Mouse (Mus musculus) right cerebral cortex, postnatal 36 days (tissue): ENCODE measurements at regions not wholly inside any gene's neighbourhood (a gene's known extent, or its start where the extent isn't known, plus 50 kb on each side); places are given as distances from the start of the nearest gene placed in this dataset.

Experiments
- DNase-seq, 2 experiments: peaks; one replicate each; pipeline ENCODE4 v3.0.0; 2022; ENCODE audit warnings: low spot score in 2 of 2, mixed read lengths in 1 of 2

- no peak for DNase-seq
These were observed 610.2 kb upstream of the Clint1 start for GRCm38 (mm10) chr11:45241671-45242070.

DNA sequence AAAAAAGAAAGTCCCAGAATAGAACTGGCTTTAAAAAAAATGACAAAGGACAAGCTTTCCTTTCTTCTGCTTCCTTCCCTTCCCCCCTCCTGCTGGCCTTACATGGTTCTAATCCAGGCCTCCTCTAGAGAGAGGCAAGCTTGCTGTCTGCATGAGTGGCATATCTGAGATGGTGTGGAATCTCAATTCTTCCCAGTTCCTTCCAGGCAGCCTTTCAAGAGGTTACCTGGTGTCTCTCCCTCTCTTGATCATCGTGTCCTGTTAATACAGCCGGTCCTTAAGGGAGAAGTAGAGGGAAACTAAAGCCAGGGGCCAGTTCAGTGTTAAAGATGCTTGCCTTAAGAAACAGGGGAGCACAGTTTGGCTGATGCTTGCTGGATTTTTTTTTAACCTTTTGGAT, 607.1 kb upstream of the Clint1 start:
- DNase-seq = no peak

DNA sequence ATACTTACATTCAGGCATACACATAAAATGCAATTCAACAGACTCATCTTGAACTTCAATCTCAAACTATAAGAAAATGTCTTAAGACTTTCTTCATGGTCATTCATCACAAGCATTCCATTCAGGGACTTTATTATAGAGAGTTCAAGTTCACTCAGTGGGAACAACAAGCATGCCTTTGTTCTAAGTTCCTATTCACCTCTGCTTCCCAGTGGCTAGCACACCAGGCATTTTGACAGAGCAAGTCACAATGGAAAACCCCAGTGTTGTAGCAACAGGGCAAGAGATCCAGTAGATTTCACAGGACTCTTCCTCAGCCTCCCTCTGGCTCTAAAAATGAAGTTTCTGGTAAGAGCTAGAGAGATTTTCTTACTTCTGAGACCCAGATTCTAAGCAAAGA, 595.8 kb upstream of the Clint1 start:
- no peak for DNase-seq

DNA sequence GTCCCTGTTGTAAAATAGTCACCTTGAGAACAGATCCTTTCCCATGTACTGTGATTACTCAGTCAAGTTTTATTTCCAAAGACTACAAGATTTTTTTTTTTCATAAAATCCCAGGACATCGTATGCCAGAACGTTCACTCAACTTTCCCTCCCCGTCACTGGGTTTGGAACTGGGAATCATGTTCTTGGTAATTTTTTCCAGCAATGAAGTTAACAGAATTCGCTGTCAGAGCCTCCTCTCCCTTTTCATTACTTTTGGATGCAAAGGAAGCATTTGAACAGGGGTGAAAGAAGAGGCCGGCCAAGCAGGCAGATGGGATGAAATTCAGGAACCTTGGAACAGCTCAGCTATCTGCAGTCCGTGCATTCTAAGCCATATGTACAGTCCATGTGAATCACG, 589.7 kb upstream of the Clint1 start:
- DNase-seq = no peak

DNA sequence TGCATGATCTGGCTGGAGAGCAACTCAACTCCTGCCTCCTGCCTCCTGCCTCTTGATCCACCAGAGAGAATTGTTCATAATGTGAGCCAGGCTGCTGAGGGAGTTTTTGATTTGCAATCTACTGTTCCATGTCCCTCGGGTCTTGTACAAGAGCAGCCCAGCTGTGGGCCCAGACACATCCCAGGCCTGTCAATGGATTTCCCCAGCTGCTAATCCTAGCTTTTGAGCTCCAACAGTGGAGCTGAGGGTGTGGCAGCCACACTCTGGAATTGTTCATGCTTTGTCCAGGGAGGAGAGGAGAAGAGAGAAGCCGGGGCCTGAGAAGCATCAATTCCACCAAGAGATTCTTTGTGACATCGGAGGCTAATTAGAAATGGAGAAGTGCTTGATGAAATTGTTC, 587.9 kb upstream of the Clint1 start:
- no peak for DNase-seq

DNA sequence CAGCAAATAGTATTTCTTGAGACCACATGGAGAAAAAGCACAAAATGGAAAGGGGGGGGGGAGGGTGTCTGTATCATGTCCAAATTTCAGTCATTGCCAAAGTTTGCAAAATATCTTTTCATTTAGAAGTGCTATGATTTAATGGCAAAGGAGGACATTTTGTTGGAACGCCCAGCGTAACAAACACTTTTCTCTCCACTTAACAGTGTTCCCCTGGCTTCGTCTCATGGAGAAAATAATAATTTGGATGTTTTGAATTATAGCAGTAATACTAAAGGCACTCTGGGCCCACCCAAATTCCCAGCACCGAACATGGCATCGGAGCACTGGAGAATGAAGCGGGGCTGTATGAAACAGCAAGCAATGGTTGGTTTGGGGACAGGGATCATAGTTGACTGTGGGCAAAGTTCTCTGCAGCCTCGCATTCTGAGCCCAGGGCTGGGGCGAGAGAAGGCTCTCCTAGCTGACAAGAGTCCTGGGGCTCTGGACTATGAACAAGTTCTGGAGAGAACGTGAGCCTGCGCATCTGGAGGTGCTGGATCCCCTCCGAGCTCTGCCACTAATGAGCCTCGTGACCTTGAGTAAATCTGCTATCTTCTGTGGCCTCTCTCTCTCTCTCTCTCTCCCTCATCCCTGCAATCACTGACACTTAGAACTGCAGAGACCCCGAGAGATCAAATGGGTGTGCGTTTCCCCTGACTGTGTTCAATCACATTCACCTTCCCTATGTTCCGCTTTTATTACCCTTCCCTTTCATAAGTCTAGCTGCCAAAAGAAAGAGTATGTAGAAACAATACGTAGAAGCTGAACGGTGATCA, 586.5 kb upstream of the Clint1 start:
- no peak for DNase-seq

GRCm38 (mm10) chr11:45265989-45266302, 585.9 kb upstream of the Clint1 start:
- DNase-seq = no peak

- no peak for DNase-seq
These were observed 582.6 kb upstream of the Clint1 start for GRCm38 (mm10) chr11:45269215-45269614.

DNA sequence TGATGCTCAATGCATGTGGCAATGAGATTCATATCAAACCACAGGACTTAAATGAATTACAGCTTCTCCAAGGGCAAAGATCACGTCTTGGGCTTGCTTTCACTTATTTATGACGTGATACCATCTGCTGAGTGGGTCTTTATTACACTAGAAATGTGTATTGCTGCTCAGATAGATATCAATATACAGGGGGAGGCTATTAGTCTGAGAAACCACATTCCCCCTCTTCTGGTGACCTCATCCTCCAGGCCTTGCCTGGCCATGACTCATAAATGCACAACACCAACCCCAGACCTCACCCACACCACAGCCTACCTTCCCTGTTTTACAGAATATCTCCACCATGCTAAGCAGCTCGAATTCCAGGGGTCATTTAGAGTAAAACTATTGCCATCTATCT, 580.6 kb upstream of the Clint1 start:
- DNase-seq = no peak

DNA sequence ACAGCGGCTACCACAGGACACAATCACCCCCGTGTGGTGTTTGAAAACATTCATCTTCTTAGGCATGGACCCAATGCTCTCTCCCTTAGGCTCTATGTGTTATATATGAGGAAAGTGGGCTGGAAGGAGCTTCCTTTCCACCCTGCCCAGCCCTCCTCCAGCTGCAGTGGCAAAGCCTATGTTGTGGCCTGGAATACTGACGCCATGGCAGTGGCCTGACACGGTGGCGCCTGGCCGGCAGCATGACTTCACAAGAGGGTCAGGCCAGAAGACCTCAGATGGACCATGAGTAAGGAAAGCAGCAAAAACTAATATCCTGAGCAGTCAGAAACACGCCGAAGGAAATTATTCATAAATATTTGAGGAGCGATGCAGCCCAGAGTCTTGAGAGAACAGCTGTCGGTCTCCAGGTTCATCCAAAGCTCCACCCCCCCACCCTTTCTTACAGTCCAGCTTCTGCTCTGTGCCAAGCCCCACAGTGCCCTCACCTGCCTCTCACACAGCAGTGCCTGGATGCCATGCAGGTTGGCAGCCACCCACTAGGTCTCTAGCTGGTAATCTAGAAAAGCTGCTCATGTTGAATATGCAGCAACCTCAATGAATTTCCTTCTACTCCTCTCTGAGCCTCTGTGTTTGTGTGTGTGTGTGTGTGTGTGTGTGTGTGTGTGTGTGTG, 577.3 kb upstream of the Clint1 start:
- no peak for DNase-seq

- DNase-seq = no peak
These were observed 576.7 kb upstream of the Clint1 start for GRCm38 (mm10) chr11:45275170-45275569.

- DNase-seq = no peak
These were observed 555.1 kb upstream of the Clint1 start for GRCm38 (mm10) chr11:45296772-45297171.

DNA sequence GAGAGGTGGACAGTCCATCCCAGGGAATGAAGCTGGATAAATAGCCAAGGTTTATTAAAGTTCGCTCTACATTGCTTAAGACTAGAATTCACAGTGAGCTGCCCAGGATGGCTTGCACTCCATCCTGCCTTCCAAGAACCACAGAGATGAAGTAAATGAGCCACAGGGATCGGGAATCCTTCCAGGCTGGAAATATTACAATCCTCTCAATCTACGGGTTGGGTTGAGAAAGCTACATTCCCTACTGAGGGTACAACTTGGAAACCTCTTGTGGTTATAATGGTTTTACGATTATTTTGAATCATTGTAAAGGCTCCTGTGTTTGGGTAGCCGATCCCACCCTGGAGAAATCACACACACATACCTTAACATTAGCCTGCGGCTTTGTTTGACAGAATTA, 539.9 kb upstream of the Clint1 start:
- no peak for DNase-seq

GRCm38 (mm10) chr11:45323766-45324165, 528.1 kb upstream of the Clint1 start:
- no peak for DNase-seq

GRCm38 (mm10) chr11:45330319-45330718, 521.5 kb upstream of the Clint1 start:
- no peak for DNase-seq

- no peak for DNase-seq
These were observed 518.1 kb upstream of the Clint1 start for GRCm38 (mm10) chr11:45333756-45334155.

- no peak for DNase-seq
These were observed 502.5 kb upstream of the Clint1 start for GRCm38 (mm10) chr11:45349331-45349730.

- no peak for DNase-seq
These were observed 486.5 kb upstream of the Clint1 start for GRCm38 (mm10) chr11:45365343-45365742.

DNA sequence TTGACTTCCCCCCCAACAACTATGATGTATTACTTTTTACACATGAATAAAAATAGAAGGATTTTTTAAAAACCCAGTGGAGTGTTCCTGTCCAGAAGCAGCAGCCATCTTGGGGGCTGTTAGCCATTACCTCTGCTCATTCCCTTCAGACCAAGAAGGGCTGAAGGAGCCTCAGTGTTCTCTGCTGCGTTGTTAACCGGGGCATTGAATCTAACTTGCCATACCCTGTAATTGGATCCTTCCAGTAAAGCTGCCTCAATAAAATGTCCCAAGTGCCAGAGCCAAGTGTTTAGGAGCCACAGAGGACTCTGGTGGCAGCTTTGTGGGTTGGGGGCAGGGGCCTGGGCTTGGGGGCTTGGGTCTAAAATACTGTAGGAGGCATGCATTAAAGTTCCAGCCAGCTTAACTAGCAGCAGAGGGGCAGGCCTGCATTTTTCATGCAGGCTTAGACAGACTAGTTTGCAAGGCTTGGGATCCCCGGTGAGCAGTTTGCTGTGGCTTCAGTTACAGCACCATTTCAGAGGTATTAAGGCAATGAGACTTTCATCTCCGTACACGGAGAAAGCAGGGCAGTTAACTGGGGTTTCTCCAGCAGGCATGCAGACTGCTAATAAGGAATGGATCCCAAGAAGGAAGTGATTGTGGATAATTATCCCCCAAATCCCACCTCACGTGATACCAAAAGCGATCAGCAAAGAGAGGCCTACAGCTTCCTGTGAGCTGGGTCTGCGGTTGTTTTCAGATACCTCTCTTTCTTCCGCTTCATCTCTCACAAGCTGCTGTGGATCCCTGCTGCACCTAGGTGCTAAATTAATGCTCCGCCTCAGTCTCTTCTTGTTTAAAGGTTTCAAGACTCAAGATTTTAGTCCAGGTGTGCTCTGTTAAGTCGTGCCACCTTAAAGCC, 462.4 kb upstream of the Clint1 start:
- DNase-seq = no peak

- no peak for DNase-seq
These were observed 455.8 kb upstream of the Clint1 start for GRCm38 (mm10) chr11:45396009-45396408.

DNA sequence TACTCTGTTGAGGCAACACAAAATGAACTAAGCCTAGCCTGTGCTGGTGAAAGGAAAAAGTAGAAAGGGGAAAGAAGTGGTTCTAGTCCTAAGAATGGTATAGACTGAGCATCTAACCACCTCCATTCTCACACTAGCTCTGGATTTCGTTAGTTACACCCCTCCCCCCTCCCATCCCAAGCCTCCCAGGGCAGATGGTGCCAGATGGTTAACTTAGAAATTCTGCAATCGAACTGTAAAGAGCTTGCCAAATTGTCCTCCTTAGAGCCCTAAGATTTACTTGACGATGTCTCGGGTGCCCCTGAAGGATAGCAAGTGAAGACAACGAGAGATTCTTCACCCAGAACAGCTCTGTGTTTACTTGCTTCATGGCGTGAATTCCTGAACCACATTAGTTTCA, 453.7 kb upstream of the Clint1 start:
- DNase-seq = no peak

DNA sequence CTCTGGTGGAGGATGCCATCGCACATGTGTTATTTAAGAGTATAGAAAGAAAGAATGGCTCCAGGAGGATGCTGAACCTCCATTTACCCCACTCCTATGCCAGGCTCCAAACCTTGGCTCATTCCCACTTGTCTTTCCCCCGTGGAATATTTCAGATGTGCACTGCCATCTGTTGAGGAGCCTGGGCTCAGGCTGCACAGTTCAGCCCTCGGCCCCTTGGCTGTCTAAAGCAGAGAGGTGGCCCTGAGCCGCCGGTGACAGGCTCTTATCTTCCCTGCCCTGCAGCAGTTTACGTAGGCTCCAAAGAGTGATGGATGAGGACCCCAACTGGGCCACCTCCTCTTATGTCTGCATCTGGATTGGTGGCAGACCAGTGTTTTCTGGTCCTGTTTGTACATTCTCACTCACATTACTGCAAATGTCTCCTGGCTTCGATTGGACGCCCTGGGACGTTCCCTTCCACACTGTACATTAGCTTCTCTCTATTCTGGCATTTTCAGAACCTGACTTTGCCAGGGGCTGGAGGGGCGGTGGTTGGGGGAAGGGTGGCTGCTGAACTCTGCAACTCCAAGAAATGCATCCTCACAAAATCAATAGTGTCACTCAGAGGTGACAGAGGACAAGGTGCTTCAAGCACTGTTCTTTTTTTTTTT, 447.3 kb upstream of the Clint1 start:
- no peak for DNase-seq
